Mouse (Mus musculus) midbrain, embryonic 13.5 days (tissue): ENCODE measurements around the gene Klrb1f. TPM values are rescaled to one million over a fixed set of nuclear protein-coding genes. Genes with fewer than 3 reads are reported as not detected.
A peak's percentile ranks its signal among the peaks of the same experiment; 100 is the strongest.
"Not testable (repeated sequence)": the region's sequence is repeated elsewhere in the genome, so short reads cannot be mapped to it uniquely, and the experiment has no call there.

ENCODE experiments used
- ATAC-seq: fragments of 200-750 bp; cut with Nextera tagmentation; 2 replicates; pipeline ENCODE4 v1.8.0; 2017; ENCODE audit warnings: mild to moderate bottlenecking, moderate TSS enrichment, moderate library complexity
- H3K27ac ChIP-seq: fragments of 300-500 bp; sonication (generic); 2 replicates; pipeline ENCODE4 v1.5.1; 2015; ENCODE audit warnings: inconsistent platforms, mild to moderate bottlenecking, moderate library complexity
- H3K27me3 ChIP-seq: fragments of 300-500 bp; sonication (generic); 2 replicates; pipeline ENCODE4 v1.6.1; 2015; ENCODE audit warnings: mild to moderate bottlenecking, inconsistent platforms
- H3K36me3 ChIP-seq: fragments of 300-500 bp; sonication (generic); 2 replicates; pipeline ENCODE4 v1.6.1; 2015; ENCODE audit warnings: mild to moderate bottlenecking, inconsistent platforms
- H3K4me1 ChIP-seq: fragments of 300-500 bp; sonication (generic); replicated peaks from 2 replicates; pipeline ENCODE4 v1.6.1; 2015; ENCODE audit warnings: inconsistent platforms
- H3K4me2 ChIP-seq: fragments of 300-500 bp; sonication (generic); replicated peaks from 2 replicates; pipeline ENCODE4 v1.6.1; 2015; ENCODE audit warnings: moderate library complexity, mild to moderate bottlenecking, inconsistent platforms
- H3K4me3 ChIP-seq: fragments of 300-500 bp; sonication (generic); replicated peaks from 2 replicates; pipeline ENCODE4 v1.5.1; 2015; ENCODE audit warnings: mild to moderate bottlenecking, inconsistent platforms
- H3K9ac ChIP-seq: fragments of 300-500 bp; sonication (generic); replicated peaks from 2 replicates; pipeline ENCODE4 v1.6.1; 2015; ENCODE audit warnings: mild to moderate bottlenecking, inconsistent platforms
- H3K9me3 ChIP-seq: fragments of 300-500 bp; sonication (generic); 2 replicates; pipeline ENCODE4 v1.6.1; 2016; ENCODE audit warnings: mild to moderate bottlenecking, inconsistent platforms
- WGBS: fragments of 180-500 bp; shearing (Covaris S2); methylation state at CpG from one replicate; pipeline ENCODE4 v1.1.7; 2015; 5-methylcytosine and 5-hydroxymethylcytosine counted together
- polyA plus RNA-seq: library from polyadenylated mRNA; unstranded; fragments of >200 nt; fragmentation: Nextera tagmentation; extraction: Ambion mirVana; gene quantifications from 2 replicates; pipeline ENCODE4 v1.2.1, GENCODE M21; 2015

The Klrb1f gene
- polyA plus RNA-seq, 1 experiment from 2014 or later = 0.17 TPM

- peak overlapping the region; percentile 36 for H3K4me3 ChIP-seq
- H3K27ac ChIP-seq = no peak overlapping the region
- H3K4me2 ChIP-seq = peak overlapping the region; percentile 61
- WGBS = under 1% methylated on average over 8 of the region's 8 CpGs
- peak overlapping the region; percentile 57; the same call in 1 of the 2 replicates for H3K9ac ChIP-seq
- H3K27me3 ChIP-seq = no peaks in the 10 kb centered on the region
- H3K36me3 ChIP-seq = no peaks in the 10 kb centered on the region
- peaks cover 9% of the 10 kb centered on the region; the same call in 1 of the 2 replicates for H3K4me1 ChIP-seq
- ATAC-seq = peak; percentile 74
- no peaks in the 10 kb centered on the region for H3K9me3 ChIP-seq
These were observed 4.0 kb downstream of the Klrb1f start for GRCm38 (mm10) chr6:129049596-129050251.

GRCm38 (mm10) chr6:129051086-129051485 is 5.4 kb downstream of the Klrb1f start:
- Histone ChIP-seq H3K4me1 (peaks cover 9% of the 10 kb centered on the region; the same call in 1 of the 2 replicates), H3K27ac (no peak overlapping the region), H3K27me3 (no peaks in the 10 kb centered on the region), H3K36me3 (no peaks in the 10 kb centered on the region), H3K9ac (no peak overlapping the region), H3K4me2 (no peak overlapping the region), H3K4me3 (no peak overlapping the region), H3K9me3 (no peaks in the 10 kb centered on the region)
- WGBS = 79% methylated on average over 3 of the region's 3 CpGs
- ATAC-seq = no peak

- Histone ChIP-seq H3K36me3 (no peaks in the 10 kb centered on the region), H3K9me3 (no peaks in the 10 kb centered on the region), H3K4me3 (no peak overlapping the region), H3K27me3 (no peaks in the 10 kb centered on the region), H3K4me1 (peaks cover 9% of the 10 kb centered on the region; the same call in 1 of the 2 replicates), H3K9ac (no peak overlapping the region), H3K4me2 (no peak overlapping the region), H3K27ac (no peak overlapping the region)
- ATAC-seq = no peak
- 88% methylated on average over 5 of the region's 5 CpGs for WGBS
These were observed 6.0 kb downstream of the Klrb1f start for GRCm38 (mm10) chr6:129051731-129052130.

GRCm38 (mm10) chr6:129056237-129056636 is 10.5 kb downstream of the Klrb1f start:
- Histone ChIP-seq H3K36me3 (no peaks in the 10 kb centered on the region), H3K27me3 (no peaks in the 10 kb centered on the region), H3K4me2 (no peak overlapping the region), H3K27ac (no peak overlapping the region), H3K9ac (no peak overlapping the region), H3K4me1 (no peaks in the 10 kb centered on the region), H3K9me3 (no peaks in the 10 kb centered on the region), H3K4me3 (no peak overlapping the region)
- no peak for ATAC-seq
- WGBS = 87% methylated on average over 3 of the region's 3 CpGs

- H3K27me3 ChIP-seq = no peaks in the 10 kb centered on the region
- H3K9ac ChIP-seq = no peak overlapping the region
- no peak for ATAC-seq
- no peaks in the 10 kb centered on the region for H3K9me3 ChIP-seq
- no peak overlapping the region for H3K27ac ChIP-seq
- H3K4me3 ChIP-seq = no peak overlapping the region
- H3K36me3 ChIP-seq = no peaks in the 10 kb centered on the region
- H3K4me2 ChIP-seq = no peak overlapping the region
- no peaks in the 10 kb centered on the region for H3K4me1 ChIP-seq
These were observed 12.3 kb downstream of the Klrb1f start for GRCm38 (mm10) chr6:129058013-129058412.

GRCm38 (mm10) chr6:129065407-129065806 is 19.7 kb downstream of the Klrb1f start:
- Histone ChIP-seq H3K4me2 (no peak overlapping the region), H3K36me3 (no peaks in the 10 kb centered on the region), H3K27ac (no peak overlapping the region), H3K4me3 (no peak overlapping the region), H3K27me3 (no peaks in the 10 kb centered on the region), H3K9ac (no peak overlapping the region), H3K9me3 (no peaks in the 10 kb centered on the region), H3K4me1 (no peaks in the 10 kb centered on the region)
- no peak for ATAC-seq
- 82% methylated on average over 3 of the region's 3 CpGs for WGBS

GRCm38 (mm10) chr6:129065857-129066256 is 20.2 kb downstream of the Klrb1f start:
- no peaks in the 10 kb centered on the region for H3K9me3 ChIP-seq
- no peaks in the 10 kb centered on the region for H3K36me3 ChIP-seq
- H3K27me3 ChIP-seq = no peaks in the 10 kb centered on the region
- 88% methylated on average over 3 of the region's 3 CpGs for WGBS
- H3K4me1 ChIP-seq = no peaks in the 10 kb centered on the region
- no peak overlapping the region for H3K9ac ChIP-seq
- no peak overlapping the region for H3K4me2 ChIP-seq
- ATAC-seq = no peak
- H3K27ac ChIP-seq = no peak overlapping the region
- no peak overlapping the region for H3K4me3 ChIP-seq

GRCm38 (mm10) chr6:129066530-129066929 is 20.8 kb downstream of the Klrb1f start:
- no peak for ATAC-seq
- no peaks in the 10 kb centered on the region for H3K36me3 ChIP-seq
- no peaks in the 10 kb centered on the region for H3K27me3 ChIP-seq
- no peaks in the 10 kb centered on the region; the same call in 1 of the 2 replicates for H3K9me3 ChIP-seq
- H3K27ac ChIP-seq = no peak overlapping the region
- no peaks in the 10 kb centered on the region for H3K4me1 ChIP-seq
- no peak overlapping the region for H3K9ac ChIP-seq
- no peak overlapping the region for H3K4me2 ChIP-seq
- no peak overlapping the region for H3K4me3 ChIP-seq

GRCm38 (mm10) chr6:129066986-129067385 is 21.3 kb downstream of the Klrb1f start:
- peak; percentile 74 for ATAC-seq

GRCm38 (mm10) chr6:129085098-129085497 is 39.4 kb downstream of the Klrb1f start:
- Histone ChIP-seq H3K27ac (no peak overlapping the region), H3K4me2 (no peak overlapping the region), H3K9me3 (no peaks in the 10 kb centered on the region), H3K4me3 (no peak overlapping the region), H3K4me1 (no peaks in the 10 kb centered on the region), H3K36me3 (no peaks in the 10 kb centered on the region), H3K27me3 (no peaks in the 10 kb centered on the region), H3K9ac (no peak overlapping the region)
- 56% methylated on average over 6 of the region's 6 CpGs for WGBS
- no peak for ATAC-seq

More at GRCm38 (mm10) chr6:129066986-129067385, 21.3 kb downstream of the Klrb1f start:
- Histone ChIP-seq H3K4me3 (no peak overlapping the region), H3K9ac (no peak overlapping the region), H3K4me2 (no peak overlapping the region), H3K9me3 (no peaks in the 10 kb centered on the region; the same call in 1 of the 2 replicates), H3K4me1 (no peaks in the 10 kb centered on the region), H3K27me3 (no peaks in the 10 kb centered on the region), H3K36me3 (no peaks in the 10 kb centered on the region), H3K27ac (no peak overlapping the region)
- 55% methylated on average over 1 of the region's 1 CpGs for WGBS

GRCm38 (mm10) chr6:129086031-129086430 is 40.3 kb downstream of the Klrb1f start:
- WGBS = 81% methylated on average over 2 of the region's 2 CpGs
- ATAC-seq, H3K4me3 ChIP-seq, H3K4me2 ChIP-seq, H3K4me1 ChIP-seq, H3K27ac ChIP-seq, H3K9me3 ChIP-seq, H3K9ac ChIP-seq, H3K36me3 ChIP-seq, H3K27me3 ChIP-seq: not testable (repeated sequence)

GRCm38 (mm10) chr6:129088161-129088560 is 42.5 kb downstream of the Klrb1f start:
- no peak overlapping the region for H3K4me3 ChIP-seq
- no peak overlapping the region for H3K4me2 ChIP-seq
- WGBS = 83% methylated on average over 1 of the region's 1 CpGs
- H3K9ac ChIP-seq = no peak overlapping the region
- H3K27me3 ChIP-seq = no peaks in the 10 kb centered on the region
- no peak overlapping the region for H3K27ac ChIP-seq
- H3K9me3 ChIP-seq = 0 out of 2 replicates have a peak, but pooled peaks cover 3% of the 10 kb centered on the region
- no peak for ATAC-seq
- H3K4me1 ChIP-seq = no peaks in the 10 kb centered on the region
- H3K36me3 ChIP-seq = no peaks in the 10 kb centered on the region

- 93% methylated on average over 8 of the region's 8 CpGs for WGBS
- ATAC-seq, H3K9ac ChIP-seq, H3K9me3 ChIP-seq, H3K4me2 ChIP-seq, H3K36me3 ChIP-seq, H3K4me1 ChIP-seq, H3K4me3 ChIP-seq, H3K27ac ChIP-seq, H3K27me3 ChIP-seq: not testable (repeated sequence)
These were observed 42.9 kb downstream of the Klrb1f start for GRCm38 (mm10) chr6:129088596-129088995.
